Mouse (Mus musculus) megakaryocyte, adult 5-6 weeks (primary cell): ENCODE data around the gene Blcap. TPM values are rescaled to one million over a fixed set of nuclear protein-coding genes. Genes with fewer than 3 reads are reported as not detected.

Source experiments
- ATAC-seq: 2 replicates; pipeline ENCODE4 v1.8.0; 2016; ENCODE audit warnings: mild to moderate bottlenecking, inconsistent platforms; ENCODE audit not compliant: poor library complexity, severe bottlenecking
- total RNA-seq, 2 experiments: library from RNA; stranded (forward) in 1 of 2; stranded (reverse) in 1 of 2; fragments of 153-499, 151-499 nt in 1 of 2; fragments of 221-1000, 200-1000 nt in 1 of 2; gene quantifications; 2 replicates each; pipeline versions ENCODE4 v1.2.3 to v1.2.4; 2015 to 2017

Gene Blcap
- total RNA-seq, 2 experiments from 2014 or later, result 13.5 to 19.2 TPM

DNA sequence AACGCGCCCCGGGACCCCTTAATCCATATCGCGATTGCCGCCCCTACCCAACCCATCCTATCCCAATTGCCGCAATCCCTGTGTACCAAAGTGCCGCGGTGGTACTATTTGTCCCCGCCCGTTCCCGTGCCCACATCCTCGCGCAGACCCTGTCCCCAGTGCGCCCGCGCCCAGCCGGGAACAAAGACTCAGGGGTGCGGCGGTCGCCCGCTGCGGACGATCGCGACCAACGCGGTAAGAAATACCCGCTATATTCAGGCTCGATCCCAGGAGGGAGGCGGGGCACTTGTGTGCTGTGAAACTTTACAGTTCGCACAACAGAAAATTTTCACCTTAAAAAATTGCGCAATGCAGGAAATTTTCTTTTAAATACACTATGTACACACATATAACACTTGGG, 10.8 kb downstream of the Blcap start:
- ATAC-seq, result no peak

DNA sequence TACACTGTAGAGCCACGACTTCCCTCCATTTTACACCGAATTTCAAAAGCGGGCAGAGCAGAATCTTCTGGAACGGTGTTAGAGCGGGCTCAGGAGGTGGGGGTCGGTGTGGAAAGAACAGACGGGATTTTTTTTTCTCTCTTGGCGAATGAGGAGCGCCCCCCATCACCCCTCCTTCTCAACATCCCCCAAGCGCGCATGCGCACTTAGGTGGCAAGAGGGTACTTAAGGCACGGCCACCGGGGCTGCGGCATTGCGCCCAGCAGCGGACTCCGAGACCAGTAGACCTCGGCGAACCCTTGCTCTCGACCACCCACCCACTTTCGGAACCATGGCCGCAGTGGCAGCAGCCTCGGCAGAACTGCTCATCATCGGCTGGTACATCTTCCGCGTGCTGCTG, 11.2 kb downstream of the Blcap start, which contains the start of gene Nnat:
Gene Nnat, plus strand, starts transcription at position 221 of the 400 bp plus-strand sequence.
- no peak for ATAC-seq

DNA sequence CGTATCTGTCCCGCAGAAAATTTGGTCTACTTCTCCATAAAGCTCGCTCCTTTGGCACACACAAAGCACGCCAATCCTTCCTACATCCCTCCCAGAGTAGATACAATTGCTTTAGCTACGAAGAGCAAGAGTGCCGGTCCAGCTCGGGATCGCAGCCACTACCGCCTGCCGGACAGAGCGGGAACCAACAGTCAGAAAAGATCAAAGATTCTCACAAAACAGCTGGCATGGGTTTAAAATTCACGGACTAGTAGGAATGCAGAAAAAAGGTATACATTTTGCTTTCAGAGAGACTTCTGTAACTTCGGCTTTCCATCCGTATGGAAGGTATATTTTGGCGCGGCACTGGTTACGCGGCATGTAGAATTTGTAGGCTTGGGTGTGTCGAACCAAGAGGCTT, 11.6 kb downstream of the Blcap start:
- no peak for ATAC-seq

DNA sequence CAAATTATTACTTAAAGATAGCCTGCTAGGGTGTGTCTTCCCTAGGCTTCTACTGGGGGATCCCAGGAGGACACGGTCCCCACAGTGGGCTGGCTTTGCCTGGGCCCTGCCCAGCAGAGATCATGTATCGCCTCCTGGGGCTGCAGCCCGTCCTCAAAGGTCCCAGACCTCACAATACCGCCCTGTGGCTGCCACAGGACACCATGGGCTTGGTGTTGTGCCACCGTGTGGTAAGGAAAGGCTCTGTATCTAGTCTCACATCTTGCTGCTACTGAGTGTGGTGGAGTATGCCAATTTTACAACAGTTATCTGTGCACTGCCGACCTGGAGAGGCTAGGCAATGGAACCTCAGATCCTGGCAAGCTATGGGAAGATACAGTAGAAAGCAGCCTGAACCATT, 12.6 kb downstream of the Blcap start:
- ATAC-seq, result peak; percentile 36; the same call in 1 of the 2 replicates

- no peak for ATAC-seq
Observed at GRCm38 (mm10) chr2:157558051-157558450, 13.0 kb downstream of the Blcap start.

DNA sequence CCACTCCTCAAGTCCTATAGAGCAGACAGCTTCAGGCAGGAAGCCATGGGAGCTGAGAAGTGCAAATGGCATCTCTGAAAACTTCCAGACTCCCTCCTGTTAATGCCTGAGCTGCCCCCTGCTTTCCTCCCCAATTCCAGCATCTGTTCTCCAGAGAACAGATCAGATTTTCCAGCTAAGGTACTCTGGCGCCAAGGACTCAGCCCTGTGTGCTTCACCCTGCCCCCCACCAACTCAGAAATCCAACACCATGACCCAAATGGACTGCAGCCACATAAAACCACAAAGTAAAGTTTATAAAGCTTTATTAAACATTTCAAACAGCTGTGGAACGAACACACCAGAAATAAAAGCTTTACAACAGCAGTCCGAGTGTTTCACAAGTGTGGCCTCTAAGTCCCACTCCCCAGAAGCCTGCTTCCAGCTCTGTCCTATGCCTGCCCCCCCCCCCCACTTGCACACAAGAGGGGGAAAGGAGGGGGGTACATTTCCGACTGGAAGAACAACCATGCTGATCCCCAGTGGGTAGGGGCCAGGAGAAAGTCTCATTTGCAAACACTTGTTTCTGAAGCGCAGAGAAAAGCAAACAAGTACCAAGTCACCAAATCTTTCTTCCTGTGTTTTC, 14.9 kb downstream of the Blcap start:
- no peak for ATAC-seq

- no peak for ATAC-seq
Observed at GRCm38 (mm10) chr2:157552158-157552886, 18.8 kb downstream of the Blcap start.

DNA sequence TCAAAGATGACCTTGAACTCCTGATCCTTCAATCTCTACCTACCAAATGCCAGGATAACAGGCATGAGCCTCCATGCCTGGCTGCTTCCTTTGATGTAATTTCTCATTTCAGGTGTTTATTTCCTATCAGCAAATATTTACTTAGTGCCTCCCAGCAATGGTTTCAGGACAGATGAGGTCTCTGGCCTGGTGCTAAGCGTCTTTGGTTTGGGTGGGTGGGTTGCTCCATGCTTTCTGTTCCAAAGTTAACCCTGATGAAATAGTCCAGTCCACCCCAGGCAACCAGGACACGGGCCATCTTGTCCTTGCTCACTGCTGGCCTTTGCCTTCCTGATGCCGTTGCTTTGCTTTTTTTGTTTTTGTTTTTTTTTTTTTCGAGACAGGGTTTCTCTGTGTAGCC, 20.8 kb downstream of the Blcap start:
- no peak for ATAC-seq

DNA sequence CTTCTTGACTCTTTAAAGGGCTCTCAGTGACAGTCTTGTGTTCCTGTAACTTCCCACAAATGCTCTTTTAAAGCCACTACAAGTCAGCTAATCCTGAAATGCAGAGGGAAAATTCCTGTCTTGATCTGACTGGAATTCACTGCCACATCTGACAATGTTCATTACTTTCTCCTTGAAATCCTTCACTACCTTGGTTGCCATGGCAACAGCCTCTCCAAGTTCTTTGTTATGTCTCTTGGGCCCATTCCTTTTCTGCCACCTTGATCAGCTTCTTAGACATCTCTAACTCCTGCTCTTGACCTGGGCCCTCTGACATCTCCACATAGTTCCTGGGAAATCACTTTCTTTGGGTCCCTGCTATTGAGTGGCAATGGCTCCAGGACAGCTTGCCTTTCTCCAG, 24.4 kb downstream of the Blcap start:
- ATAC-seq, result no peak

- no peak for ATAC-seq
Observed at GRCm38 (mm10) chr2:157544333-157544888, 26.7 kb downstream of the Blcap start.

DNA sequence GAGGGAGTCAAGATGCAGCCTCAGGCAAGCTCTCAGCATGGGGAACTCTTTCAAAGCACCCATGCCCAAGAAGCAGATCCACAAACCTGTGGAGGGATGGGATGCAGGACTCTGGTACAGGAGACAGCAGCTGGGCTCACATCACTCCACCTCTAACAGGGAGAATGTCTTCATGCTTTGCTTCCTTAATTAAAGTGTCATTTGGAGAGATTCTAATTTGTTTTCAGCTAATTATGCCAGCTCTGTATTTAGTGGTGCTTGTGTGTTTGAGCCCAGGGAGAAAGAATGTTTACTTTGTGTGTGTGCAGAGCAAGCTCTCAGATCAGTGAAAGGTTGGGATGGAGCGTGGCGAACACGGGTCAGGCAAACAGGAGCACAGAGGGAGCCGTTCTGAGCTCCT, 28.7 kb downstream of the Blcap start:
- no peak for ATAC-seq

DNA sequence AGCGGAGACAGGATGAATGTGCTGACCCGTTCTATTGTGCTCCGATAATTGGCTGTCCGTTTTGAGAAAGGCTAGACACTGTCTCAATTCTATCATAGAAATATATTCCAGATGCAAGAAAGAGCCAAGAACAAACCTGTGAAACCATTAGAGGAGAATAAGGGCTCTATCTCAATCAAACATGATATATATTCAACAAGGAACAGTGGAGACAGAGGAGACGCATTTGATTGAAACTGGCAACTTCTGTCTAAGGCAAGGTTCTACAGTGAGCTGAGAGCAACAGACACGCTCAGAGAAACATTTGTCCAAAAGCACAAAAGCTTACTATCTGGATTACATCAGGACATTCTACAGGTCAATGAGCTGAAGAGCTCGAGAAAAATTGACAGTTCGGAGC, 29.4 kb downstream of the Blcap start:
- no peak for ATAC-seq

DNA sequence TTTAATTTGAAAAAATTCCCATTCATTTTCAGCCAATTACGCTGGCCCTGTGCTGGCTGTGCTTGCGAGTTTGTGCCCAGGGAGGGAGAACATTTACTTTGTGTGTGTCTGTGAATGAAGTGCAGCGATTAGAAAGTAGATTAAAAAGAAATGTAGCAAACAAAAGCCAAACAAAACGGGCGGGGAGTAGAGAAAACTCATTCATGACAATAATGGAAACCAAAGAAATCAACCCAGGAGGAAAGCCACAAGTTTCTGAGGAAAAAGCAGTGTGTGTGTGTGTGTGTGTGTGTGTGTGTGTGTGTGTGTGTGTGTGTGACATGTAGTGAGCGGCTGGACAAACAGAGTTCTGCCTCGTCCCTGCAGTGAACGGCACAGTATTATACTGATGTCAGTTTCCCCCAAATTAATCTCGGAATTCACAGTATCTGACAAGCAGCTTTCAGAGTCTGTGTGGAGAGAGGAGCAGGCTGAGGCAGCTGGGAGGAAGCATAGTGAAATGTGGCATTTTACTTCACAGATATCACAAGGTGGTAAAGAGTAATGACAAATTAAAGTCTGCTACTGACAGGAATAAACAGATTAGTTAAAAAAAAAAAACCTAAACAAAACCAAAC, 30.0 kb downstream of the Blcap start:
- ATAC-seq, result no peak

DNA sequence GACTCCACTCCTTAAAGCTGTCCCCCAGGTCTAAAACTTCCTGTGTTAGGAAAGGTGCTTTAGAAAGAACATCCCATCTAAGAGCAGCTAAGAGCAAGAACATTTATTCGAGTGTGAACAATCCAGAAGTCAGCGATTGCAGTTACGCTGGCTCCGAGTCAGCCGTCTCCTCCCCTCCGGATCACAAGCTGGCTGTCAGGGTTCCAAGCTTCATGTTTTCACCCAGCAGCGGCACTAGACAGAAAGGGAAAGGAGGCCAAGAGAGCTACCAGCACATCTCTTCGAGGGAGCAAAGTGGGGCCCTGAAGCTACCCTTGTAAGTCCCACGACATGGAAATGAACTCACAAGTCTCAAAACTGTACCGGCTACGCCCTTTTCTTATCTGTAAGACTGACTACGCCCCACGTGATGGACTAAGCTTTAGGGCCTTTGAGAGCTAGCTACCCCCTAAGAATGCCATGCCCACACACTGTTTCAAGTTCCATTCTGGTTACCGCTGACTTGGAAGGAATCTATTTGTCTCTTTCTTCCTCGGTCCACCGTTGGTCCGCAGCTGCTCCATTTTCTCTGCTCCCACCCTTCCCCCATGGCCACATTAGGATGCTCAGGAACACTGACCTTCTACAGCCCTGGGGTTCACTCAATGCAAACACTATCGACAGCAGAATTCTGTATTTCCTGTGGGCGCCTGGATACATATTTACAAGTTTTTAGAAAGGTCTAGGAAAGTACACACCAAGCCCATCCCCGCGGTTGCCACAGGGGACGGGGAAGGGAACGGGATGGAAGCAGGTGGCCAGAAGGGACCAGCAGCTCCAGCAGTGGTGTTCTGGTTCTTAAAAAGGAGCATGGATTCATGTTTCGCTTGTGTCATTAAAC, 30.8 kb downstream of the Blcap start:
- no peak for ATAC-seq

DNA sequence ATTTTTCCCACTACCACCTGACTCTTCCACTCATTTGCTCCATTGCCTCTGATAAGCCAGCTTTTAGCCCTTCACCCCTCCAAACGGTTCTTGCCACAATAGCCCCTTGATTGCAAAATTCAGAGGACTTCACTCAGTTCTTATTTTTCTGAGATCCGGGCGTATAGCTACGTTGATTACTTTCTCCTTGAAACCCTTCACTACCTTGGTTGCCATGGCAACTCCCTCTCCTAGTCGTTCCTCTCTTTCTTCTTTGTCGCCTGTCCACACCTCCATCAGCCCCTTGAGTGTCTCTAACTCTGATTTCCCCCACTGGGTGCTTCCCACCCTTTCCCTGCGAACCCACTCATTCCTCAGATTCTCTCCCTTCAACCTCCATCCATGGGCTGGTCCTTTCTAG, 34.0 kb downstream of the Blcap start:
- no peak for ATAC-seq

DNA sequence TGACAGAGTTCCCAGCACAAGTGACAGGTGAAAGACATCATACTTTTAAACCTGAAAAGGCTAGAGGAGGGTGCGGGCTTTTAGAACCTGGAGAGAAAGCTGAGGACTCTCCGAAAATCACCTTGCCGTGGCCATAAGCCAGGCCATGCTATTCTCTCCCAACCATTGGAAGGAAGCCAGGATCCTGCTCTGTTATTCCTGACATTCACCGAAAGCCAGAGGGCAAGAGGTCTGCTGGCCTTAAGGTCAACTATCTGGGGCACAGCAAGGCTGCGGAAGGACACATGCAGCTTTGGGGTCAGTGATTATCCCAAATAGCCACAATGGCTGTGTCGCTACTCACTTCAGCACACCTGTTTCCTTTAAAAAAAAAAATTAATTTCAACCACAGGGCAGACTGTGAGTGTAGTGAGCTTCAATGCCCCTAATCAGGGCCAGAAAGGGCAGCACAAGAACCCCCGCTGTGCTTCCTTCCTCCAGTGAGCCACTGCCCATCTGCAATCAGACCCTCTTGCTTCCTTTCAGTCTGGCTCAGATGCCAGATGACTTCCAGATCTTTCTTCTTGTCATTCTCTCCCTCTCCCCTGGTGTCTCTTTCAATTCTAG, 34.5 kb downstream of the Blcap start:
- ATAC-seq, result no peak

DNA sequence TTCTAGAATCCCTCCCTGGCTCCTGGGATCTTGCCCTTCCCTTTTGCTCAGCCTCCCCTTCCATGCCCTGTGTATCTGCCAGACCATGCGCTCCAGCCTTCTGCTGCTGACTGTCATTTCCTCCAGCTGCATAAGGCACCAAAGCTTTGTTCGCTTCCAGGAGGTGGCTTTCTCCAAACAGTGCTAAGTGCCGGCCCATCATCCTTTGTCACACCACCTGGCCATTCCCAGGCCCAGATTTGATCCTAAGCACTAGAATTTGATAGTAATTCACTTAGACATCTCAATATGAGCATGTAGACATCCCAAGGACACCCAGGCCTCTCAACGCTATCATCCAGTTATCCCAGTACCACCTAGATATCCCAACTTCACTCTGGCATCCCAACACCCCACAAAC, 36.9 kb downstream of the Blcap start:
- ATAC-seq, result no peak

GRCm38 (mm10) chr2:157531681-157532426, 39.2 kb downstream of the Blcap start:
- ATAC-seq, result no peak

DNA sequence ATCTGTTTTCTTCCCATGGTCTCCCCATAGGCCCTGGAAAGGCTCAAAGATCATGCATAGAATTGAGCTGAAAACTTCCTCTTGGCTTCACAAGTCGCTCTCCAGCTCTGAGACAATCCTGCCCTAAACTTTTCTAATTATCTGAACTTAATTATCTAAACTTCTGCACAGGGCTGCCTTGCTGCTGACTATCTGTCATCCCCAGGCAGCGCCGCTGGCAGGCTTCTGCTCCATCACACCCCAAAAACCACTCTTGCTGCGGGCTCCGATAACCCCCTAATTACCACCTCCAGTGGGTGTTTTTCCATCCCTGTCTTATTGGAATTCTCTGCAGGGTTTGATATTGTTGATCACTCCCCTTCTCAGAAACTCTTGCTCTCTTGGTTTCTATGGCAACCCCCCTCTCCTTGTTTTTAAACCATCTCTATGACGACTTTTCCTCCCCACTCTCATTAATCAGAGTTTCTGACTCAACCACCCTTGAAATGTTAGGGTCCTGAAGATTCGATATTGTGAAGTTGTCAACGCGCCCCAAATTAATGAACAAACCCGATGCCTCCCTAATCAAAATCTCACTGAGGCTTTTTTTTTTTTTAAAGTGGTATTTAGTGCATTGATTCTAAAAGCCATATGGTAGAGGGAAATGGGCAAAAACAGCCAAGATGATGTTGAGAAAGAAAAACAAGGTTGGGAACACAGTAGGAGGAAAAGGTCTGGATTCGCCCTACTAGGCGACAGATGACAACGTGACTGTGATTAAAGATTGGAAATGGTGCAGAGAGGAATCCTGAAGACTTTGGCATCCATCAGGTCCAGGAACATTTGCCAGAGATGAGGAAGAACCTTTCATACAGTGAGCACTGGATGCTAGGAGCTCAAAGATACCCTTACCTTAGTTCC, 40.8 kb downstream of the Blcap start:
- ATAC-seq, result no peak
